Mouse (Mus musculus): Measurements from ENCODE around the gene Vmn1r172. TPM values are rescaled to one million over a fixed set of nuclear protein-coding genes. Genes with fewer than 3 reads are reported as not detected.

Vmn1r172 gene
- polyA plus RNA-seq (2014; fragmentation: Illumina TruSeq; extraction: RNeasy Lipid Tissue Mini Kit (QIAGEN cat#74804); ENCODE audit: low read depth, low replicate concordance): not detected

DNA sequence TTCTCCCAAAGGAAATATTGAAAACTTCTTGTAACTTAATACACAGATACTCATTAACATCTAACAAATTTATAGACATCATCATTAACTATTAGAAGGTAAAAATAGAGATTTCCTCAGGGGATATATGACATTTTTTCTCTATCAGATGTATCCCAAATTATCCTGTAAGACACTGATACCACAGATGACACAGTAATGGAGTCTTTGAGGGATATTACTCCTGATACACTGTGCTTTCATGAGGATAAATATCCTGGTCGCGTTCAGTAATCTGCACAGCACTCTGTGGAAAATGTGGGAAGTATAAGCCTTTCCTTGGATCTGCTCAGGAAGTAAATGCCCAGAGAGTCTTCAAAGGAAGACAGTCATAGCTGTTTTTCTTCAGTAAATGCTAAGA, at the start of gene Vmn1r172:
Gene Vmn1r172, plus strand, starts transcription at position 301 of the 400 bp plus-strand sequence.

DNA sequence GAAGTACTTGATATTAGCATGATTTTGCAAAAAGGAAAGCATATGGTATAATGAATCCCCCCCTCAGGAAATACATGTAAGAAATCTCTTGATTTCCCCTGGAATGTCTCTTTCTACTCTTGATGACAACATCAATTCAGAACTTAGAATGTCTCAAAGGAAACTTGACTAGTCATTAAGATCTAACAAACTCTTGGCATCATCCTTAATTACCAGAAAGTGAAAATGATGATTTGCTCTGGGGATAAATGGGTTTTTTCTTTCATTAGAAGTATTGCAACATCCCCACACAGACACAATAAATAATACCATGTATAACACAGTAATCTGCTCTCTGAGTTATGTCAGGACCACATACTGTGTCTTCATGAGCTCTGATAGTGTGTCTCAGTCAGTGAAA, 27.7 kb upstream of the Vmn1r172 start, which contains the start of gene Vmn1r171:
Gene Vmn1r171, plus strand, starts transcription at position 301 of the 400 bp plus-strand sequence.

GRCm38 (mm10) chr7:23700403-23700802, 42.3 kb downstream of the Vmn1r172 start, which contains the start of gene Vmn1r173:
Gene Vmn1r173, plus strand, starts transcription at chr7:23700703.

Other genes starting within 250 kb of the Vmn1r172 start
- not detected for gene Vmn1r167, start 151.1 kb upstream of the Vmn1r172 start, polyA plus RNA-seq (2014; fragmentation: Illumina TruSeq; extraction: RNeasy Lipid Tissue Mini Kit (QIAGEN cat#74804); ENCODE audit: low read depth, low replicate concordance)
- not detected for gene Vmn1r168, start 118.6 kb upstream of the Vmn1r172 start, polyA plus RNA-seq (2014; fragmentation: Illumina TruSeq; extraction: RNeasy Lipid Tissue Mini Kit (QIAGEN cat#74804); ENCODE audit: low read depth, low replicate concordance)
- not detected for gene Vmn1r169, start 82.8 kb upstream of the Vmn1r172 start, polyA plus RNA-seq (2014; fragmentation: Illumina TruSeq; extraction: RNeasy Lipid Tissue Mini Kit (QIAGEN cat#74804); ENCODE audit: low read depth, low replicate concordance)
- not detected for gene Vmn1r170, start 52.1 kb upstream of the Vmn1r172 start, polyA plus RNA-seq (2014; fragmentation: Illumina TruSeq; extraction: RNeasy Lipid Tissue Mini Kit (QIAGEN cat#74804); ENCODE audit: low read depth, low replicate concordance)
- not detected for gene Vmn1r171, start 27.6 kb upstream of the Vmn1r172 start, polyA plus RNA-seq (2014; fragmentation: Illumina TruSeq; extraction: RNeasy Lipid Tissue Mini Kit (QIAGEN cat#74804); ENCODE audit: low read depth, low replicate concordance)
- not detected for gene Vmn1r173, start 42.4 kb downstream of the Vmn1r172 start, polyA plus RNA-seq (2014; fragmentation: Illumina TruSeq; extraction: RNeasy Lipid Tissue Mini Kit (QIAGEN cat#74804); ENCODE audit: low read depth, low replicate concordance)
- not detected for gene Vmn1r174, start 94.0 kb downstream of the Vmn1r172 start, polyA plus RNA-seq (2014; fragmentation: Illumina TruSeq; extraction: RNeasy Lipid Tissue Mini Kit (QIAGEN cat#74804); ENCODE audit: low read depth, low replicate concordance)
- gene Vmn1r175, start 152.3 kb downstream of the Vmn1r172 start, polyA plus RNA-seq (2014; fragmentation: Illumina TruSeq; extraction: RNeasy Lipid Tissue Mini Kit (QIAGEN cat#74804); ENCODE audit: low read depth, low replicate concordance): not detected
- gene Vmn1r176, start 179.1 kb downstream of the Vmn1r172 start, polyA plus RNA-seq (2014; fragmentation: Illumina TruSeq; extraction: RNeasy Lipid Tissue Mini Kit (QIAGEN cat#74804); ENCODE audit: low read depth, low replicate concordance): not detected
- not detected for gene Vmn1r177, start 208.1 kb downstream of the Vmn1r172 start, polyA plus RNA-seq (2014; fragmentation: Illumina TruSeq; extraction: RNeasy Lipid Tissue Mini Kit (QIAGEN cat#74804); ENCODE audit: low read depth, low replicate concordance)
- gene Vmn1r178, start 233.7 kb downstream of the Vmn1r172 start, polyA plus RNA-seq (2014; fragmentation: Illumina TruSeq; extraction: RNeasy Lipid Tissue Mini Kit (QIAGEN cat#74804); ENCODE audit: low read depth, low replicate concordance): not detected

All from kidney, adult 10 weeks (tissue).